Mouse (Mus musculus): ENCODE data around the gene Utp15. TPM values are rescaled to one million over a fixed set of nuclear protein-coding genes. Genes with fewer than 3 reads are reported as not detected.
A peak's percentile ranks its signal among the peaks of the same experiment; 100 is the strongest.

The Utp15 gene
- polyA plus RNA-seq, 1 experiment = 11.3 TPM

- 0 out of 2 replicates have a peak, but pooled peaks cover 5% of the 10 kb centered on the region for H3K4me1 ChIP-seq (replicated peaks; ENCODE audit: control insufficient read depth, insufficient read depth, low read length)
- no peak overlapping the region for H3K4me3 ChIP-seq (ENCODE audit: control insufficient read depth, insufficient read depth, low read length)
- TF ChIP-seq POLR2A (IDR thresholded peaks at IDR 0.05; ENCODE audit: control insufficient read depth, extremely low read depth, insufficient read depth, low read length, poor library complexity) (no peak), CTCF (IDR thresholded peaks at IDR 0.05; ENCODE audit: borderline replicate concordance, control insufficient read depth, extremely low read depth, insufficient read depth, low read length, poor library complexity) (no peak)
- H3K27ac ChIP-seq (ENCODE audit: control insufficient read depth, insufficient read depth, low read length) = no peak overlapping the region
- H3K27me3 ChIP-seq (ENCODE audit: control insufficient read depth, insufficient read depth, low read length) = peaks cover 4% of the 10 kb centered on the region; the same call in 1 of the 2 replicates
- no peaks in the 10 kb centered on the region for H3K36me3 ChIP-seq (ENCODE audit: control insufficient read depth, insufficient read depth, low read length)
- 92% methylated on average over 7 of the region's 7 CpGs for WGBS
- DNase-seq = no peak
Measured at GRCm38 (mm10) chr13:98210137-98210536, 52.7 kb downstream of the Utp15 start.

- TF ChIP-seq CTCF (IDR thresholded peaks at IDR 0.05; ENCODE audit: borderline replicate concordance, control insufficient read depth, extremely low read depth, insufficient read depth, low read length, poor library complexity) = no peak
- Histone ChIP-seq H3K4me1 (replicated peaks; ENCODE audit: control insufficient read depth, insufficient read depth, low read length) (0 out of 2 replicates have a peak, but pooled peaks cover 5% of the 10 kb centered on the region), H3K4me3 (ENCODE audit: control insufficient read depth, insufficient read depth, low read length) (no peak overlapping the region), H3K27ac (ENCODE audit: control insufficient read depth, insufficient read depth, low read length) (no peak overlapping the region), H3K27me3 (ENCODE audit: control insufficient read depth, insufficient read depth, low read length) (peaks cover 4% of the 10 kb centered on the region; the same call in 1 of the 2 replicates), H3K36me3 (ENCODE audit: control insufficient read depth, insufficient read depth, low read length) (no peaks in the 10 kb centered on the region)
- DNase-seq = peak; percentile 25
- WGBS = 49% methylated on average over 9 of the region's 9 CpGs
Measured at GRCm38 (mm10) chr13:98208842-98209241, 54.0 kb downstream of the Utp15 start.

- no peak for TF ChIP-seq CTCF (IDR thresholded peaks at IDR 0.05; ENCODE audit: borderline replicate concordance, control insufficient read depth, extremely low read depth, insufficient read depth, low read length, poor library complexity)
- no peak for TF ChIP-seq POLR2A (IDR thresholded peaks at IDR 0.05; ENCODE audit: control insufficient read depth, extremely low read depth, insufficient read depth, low read length, poor library complexity)
- 0 out of 2 replicates have a peak, but pooled peaks cover 5% of the 10 kb centered on the region for H3K4me1 ChIP-seq (replicated peaks; ENCODE audit: control insufficient read depth, insufficient read depth, low read length)
- H3K27ac ChIP-seq (ENCODE audit: control insufficient read depth, insufficient read depth, low read length) = no peak overlapping the region
- H3K36me3 ChIP-seq (ENCODE audit: control insufficient read depth, insufficient read depth, low read length) = no peaks in the 10 kb centered on the region
- 4% methylated on average over 13 of the region's 13 CpGs for WGBS
- peaks cover 4% of the 10 kb centered on the region; the same call in 1 of the 2 replicates for H3K27me3 ChIP-seq (ENCODE audit: control insufficient read depth, insufficient read depth, low read length)
- 0 out of 2 replicates have a peak overlapping the region, but pooled peaks have one; percentile 6 for H3K4me3 ChIP-seq (ENCODE audit: control insufficient read depth, insufficient read depth, low read length)
- DNase-seq = no peak
Measured at GRCm38 (mm10) chr13:98206546-98206870, 56.3 kb downstream of the Utp15 start.

DNA sequence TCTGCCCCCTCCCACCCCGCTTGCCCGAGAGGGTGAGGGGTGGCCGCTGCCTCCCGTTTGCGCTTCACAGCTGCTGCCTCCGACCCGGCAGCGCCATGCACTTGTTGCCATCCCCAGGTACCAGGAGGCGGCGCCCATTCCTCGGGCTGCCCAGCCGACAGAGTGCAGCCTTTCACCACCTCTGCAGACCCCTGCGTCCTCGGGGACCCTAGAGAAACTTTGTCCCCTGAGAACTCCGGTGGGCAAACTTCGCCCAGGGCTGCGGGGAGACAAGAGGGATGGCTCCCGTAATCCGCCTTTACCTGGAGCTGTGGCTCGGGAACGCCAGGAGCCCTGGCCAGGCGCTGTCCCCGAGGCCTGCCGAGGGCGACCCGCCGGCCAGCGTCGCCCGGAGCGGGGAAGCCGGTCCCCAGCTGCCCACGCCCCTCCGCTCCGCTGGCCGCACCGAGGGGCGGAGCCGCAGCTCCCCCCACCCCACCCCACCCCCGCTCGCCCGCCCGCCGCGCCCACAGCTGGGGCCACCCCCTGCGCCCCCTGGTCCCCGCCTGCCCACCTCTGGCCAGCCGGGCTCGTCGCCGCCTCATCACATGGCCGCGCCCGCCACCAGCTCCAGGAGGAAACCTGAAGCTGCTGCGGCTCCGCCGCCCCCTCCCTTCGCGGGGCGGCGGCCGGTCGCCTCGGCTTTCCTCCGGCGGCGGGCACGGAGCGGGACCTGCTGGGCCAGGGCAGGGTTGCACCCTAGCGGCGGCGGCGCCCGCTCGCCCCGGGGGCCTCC, 56.9 kb downstream of the Utp15 start, which contains the start of gene Arhgef28:
Gene Arhgef28 (minus strand): TSS at position 669 of the 775 bp plus-strand sequence.
- H3K4me1 ChIP-seq (replicated peaks; ENCODE audit: control insufficient read depth, insufficient read depth, low read length) = 0 out of 2 replicates have a peak, but pooled peaks cover 5% of the 10 kb centered on the region
- WGBS = 1% methylated on average over 74 of the region's 76 CpGs
- H3K27me3 ChIP-seq (ENCODE audit: control insufficient read depth, insufficient read depth, low read length) = peaks cover 4% of the 10 kb centered on the region; the same call in 1 of the 2 replicates
- H3K4me3 ChIP-seq (ENCODE audit: control insufficient read depth, insufficient read depth, low read length) = peak within 1 kb of the TSS; percentile 37
- H3K36me3 ChIP-seq (ENCODE audit: control insufficient read depth, insufficient read depth, low read length) = no peaks in the 10 kb centered on the region
- TF ChIP-seq POLR2A (IDR thresholded peaks at IDR 0.05; ENCODE audit: control insufficient read depth, extremely low read depth, insufficient read depth, low read length, poor library complexity) = no peak
- TF ChIP-seq CTCF (IDR thresholded peaks at IDR 0.05; ENCODE audit: borderline replicate concordance, control insufficient read depth, extremely low read depth, insufficient read depth, low read length, poor library complexity) = 0 out of 2 replicates have a peak, but pooled peaks have one; percentile 32
- DNase-seq = peak; percentile 40
- H3K27ac ChIP-seq (ENCODE audit: control insufficient read depth, insufficient read depth, low read length) = no peak within 1 kb of the TSS

DNA sequence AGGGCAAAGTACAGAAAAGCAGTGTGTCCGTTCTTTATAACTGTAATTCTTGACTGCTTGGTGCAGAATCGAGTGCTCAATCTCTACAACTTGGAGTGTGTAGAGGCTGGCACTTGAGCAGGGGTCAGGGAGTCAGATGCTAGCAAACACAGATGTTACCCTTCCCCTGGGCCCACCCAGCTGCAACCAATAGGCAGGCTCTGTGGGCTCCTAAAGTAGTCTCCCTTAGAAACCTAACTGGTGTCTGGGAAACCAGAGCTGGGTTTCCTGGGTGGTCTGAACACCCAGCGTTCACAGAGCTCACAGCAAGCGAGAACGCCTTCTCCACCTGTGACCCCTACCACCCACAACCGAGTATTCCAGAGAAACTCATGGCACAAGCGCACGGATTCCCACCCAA, 57.7 kb downstream of the Utp15 start:
- no peak for DNase-seq
- H3K27ac ChIP-seq (ENCODE audit: control insufficient read depth, insufficient read depth, low read length) = no peak overlapping the region
- H3K4me1 ChIP-seq (replicated peaks; ENCODE audit: control insufficient read depth, insufficient read depth, low read length) = 0 out of 2 replicates have a peak, but pooled peaks cover 5% of the 10 kb centered on the region
- H3K4me3 ChIP-seq (ENCODE audit: control insufficient read depth, insufficient read depth, low read length) = no peak overlapping the region
- peaks cover 4% of the 10 kb centered on the region; the same call in 1 of the 2 replicates for H3K27me3 ChIP-seq (ENCODE audit: control insufficient read depth, insufficient read depth, low read length)
- H3K36me3 ChIP-seq (ENCODE audit: control insufficient read depth, insufficient read depth, low read length) = no peaks in the 10 kb centered on the region
- TF ChIP-seq CTCF (IDR thresholded peaks at IDR 0.05; ENCODE audit: borderline replicate concordance, control insufficient read depth, extremely low read depth, insufficient read depth, low read length, poor library complexity) (no peak), POLR2A (IDR thresholded peaks at IDR 0.05; ENCODE audit: control insufficient read depth, extremely low read depth, insufficient read depth, low read length, poor library complexity) (no peak)
- WGBS = 70% methylated on average over 8 of the region's 8 CpGs

- no peaks in the 10 kb centered on the region for H3K36me3 ChIP-seq (ENCODE audit: control insufficient read depth, insufficient read depth, low read length)
- no peak for TF ChIP-seq CTCF (IDR thresholded peaks at IDR 0.05; ENCODE audit: borderline replicate concordance, control insufficient read depth, extremely low read depth, insufficient read depth, low read length, poor library complexity)
- peaks cover 4% of the 10 kb centered on the region; the same call in 1 of the 2 replicates for H3K27me3 ChIP-seq (ENCODE audit: control insufficient read depth, insufficient read depth, low read length)
- no peak for DNase-seq
- WGBS = 96% methylated on average over 8 of the region's 8 CpGs
- H3K4me1 ChIP-seq (replicated peaks; ENCODE audit: control insufficient read depth, insufficient read depth, low read length) = 0 out of 2 replicates have a peak, but pooled peaks cover 5% of the 10 kb centered on the region
- H3K4me3 ChIP-seq (ENCODE audit: control insufficient read depth, insufficient read depth, low read length) = no peak overlapping the region
- H3K27ac ChIP-seq (ENCODE audit: control insufficient read depth, insufficient read depth, low read length) = no peak overlapping the region
Measured at GRCm38 (mm10) chr13:98204371-98204770, 58.5 kb downstream of the Utp15 start.
